Mouse (Mus musculus): ENCODE results near the gene Ambp. TPM values are rescaled to one million over a fixed set of nuclear protein-coding genes. Genes with fewer than 3 reads are reported as not detected.

Gene Ambp
- polyA plus RNA-seq, 1 experiment from 2014 or later = 0.18 TPM

DNA sequence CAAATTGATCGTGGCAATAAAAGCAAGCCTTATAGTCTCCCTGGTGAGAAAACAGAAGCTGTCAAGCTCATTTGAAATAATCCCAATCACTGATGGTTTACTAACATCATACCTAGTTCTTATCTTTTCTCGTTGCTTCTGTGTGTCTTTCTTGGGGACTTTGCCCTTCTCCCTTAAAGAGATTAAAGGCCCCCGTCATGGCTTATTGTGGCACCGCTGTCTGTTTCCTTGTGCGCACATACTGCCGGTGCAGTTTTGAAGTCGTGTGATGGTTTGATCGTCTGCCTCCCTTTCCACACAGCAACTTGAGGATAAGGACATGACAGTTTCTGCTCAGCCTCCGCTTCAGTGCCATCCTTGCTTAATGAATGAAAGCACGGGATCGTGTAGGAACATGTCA lies 54.1 kb downstream of the Ambp start:
- WGBS = 87% methylated on average over 11 of the region's 11 CpGs

DNA sequence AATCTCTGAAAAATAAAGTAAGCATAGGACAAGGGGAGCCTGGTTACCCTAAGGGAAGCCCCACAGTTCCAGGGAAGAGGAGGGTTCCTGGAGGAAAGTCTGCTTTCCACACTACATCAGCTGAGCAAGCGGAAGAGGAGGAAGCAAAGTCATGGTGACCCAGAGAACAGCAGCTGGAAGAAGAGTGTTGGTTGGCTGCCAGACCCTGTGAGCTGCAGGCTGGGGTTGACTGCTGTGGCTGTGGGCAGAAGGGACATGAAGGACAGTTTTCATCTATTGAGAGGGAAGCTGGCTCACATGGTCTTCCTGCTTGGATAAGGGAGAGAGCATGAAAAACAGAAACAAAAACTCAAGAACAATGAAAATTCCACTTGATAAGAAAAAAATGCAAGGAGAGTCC lies 57.0 kb downstream of the Ambp start:
- 82% methylated on average over 1 of the region's 1 CpGs for WGBS
- no peak overlapping the region for H3K9ac ChIP-seq (ENCODE audit: low read depth, low read length)
- no peak overlapping the region for H3K4me3 ChIP-seq (ENCODE audit: low read depth, low read length)
- no peaks in the 10 kb centered on the region for H3K9me3 ChIP-seq (ENCODE audit: control insufficient read depth, low read length)
- H3K4me1 ChIP-seq (ENCODE audit: control insufficient read depth, insufficient read depth, low read length) = no peaks in the 10 kb centered on the region
- peaks cover 70% of the 10 kb centered on the region for H3K36me3 ChIP-seq (ENCODE audit: control insufficient read depth, insufficient read depth, low read length)
- no peak for DNase-seq (ENCODE audit: low spot score)
- no peak overlapping the region for H3K27ac ChIP-seq (replicated peaks; ENCODE audit: low read depth, low read length)
- H3K4me2 ChIP-seq (ENCODE audit: low read depth, low read length) = no peak overlapping the region
- ATAC-seq (ENCODE audit: low read depth) = no peak
- H3K27me3 ChIP-seq (replicated peaks; ENCODE audit: control insufficient read depth, insufficient read depth, low read length) = no peaks in the 10 kb centered on the region

More for the DNA sequence above, 54.1 kb downstream of the Ambp start:
- Histone ChIP-seq H3K4me3 (ENCODE audit: low read depth, low read length) (no peak overlapping the region), H3K27me3 (replicated peaks; ENCODE audit: control insufficient read depth, insufficient read depth, low read length) (no peaks in the 10 kb centered on the region), H3K27ac (replicated peaks; ENCODE audit: low read depth, low read length) (no peak overlapping the region), H3K4me1 (ENCODE audit: control insufficient read depth, insufficient read depth, low read length) (no peaks in the 10 kb centered on the region), H3K36me3 (ENCODE audit: control insufficient read depth, insufficient read depth, low read length) (peaks cover 69% of the 10 kb centered on the region), H3K9ac (ENCODE audit: low read depth, low read length) (no peak overlapping the region), H3K9me3 (ENCODE audit: control insufficient read depth, low read length) (no peaks in the 10 kb centered on the region), H3K4me2 (ENCODE audit: low read depth, low read length) (no peak overlapping the region)
- ATAC-seq (ENCODE audit: low read depth) (no peak), DNase-seq (ENCODE audit: low spot score) (no peak)

Other genes with a start within 250 kb of the Ambp start
- gene Zfp618, start 189.2 kb downstream of the Ambp start, polyA plus RNA-seq (2014; fragmentation: Nextera tagmentation; extraction: Ambion mirVana) = 17.6 and 22.7 TPM in 2 replicates
- not detected in 2 replicates for gene Kif12, start 17.3 kb upstream of the Ambp start, polyA plus RNA-seq (2014; fragmentation: Nextera tagmentation; extraction: Ambion mirVana)
- gene Col27a1, start 59.2 kb upstream of the Ambp start, polyA plus RNA-seq (2014; fragmentation: Nextera tagmentation; extraction: Ambion mirVana) = 23.5 and 25.6 TPM in 2 replicates
- 0.84 and 2.5 TPM in 2 replicates for gene Orm1, start 189.8 kb upstream of the Ambp start, polyA plus RNA-seq (2014; fragmentation: Nextera tagmentation; extraction: Ambion mirVana)
- not detected in 2 replicates for gene Orm3, start 201.4 kb upstream of the Ambp start, polyA plus RNA-seq (2014; fragmentation: Nextera tagmentation; extraction: Ambion mirVana)
- not detected in 2 replicates for gene Orm2, start 207.7 kb upstream of the Ambp start, polyA plus RNA-seq (2014; fragmentation: Nextera tagmentation; extraction: Ambion mirVana)
- gene Akna, start 248.6 kb upstream of the Ambp start, polyA plus RNA-seq (2014; fragmentation: Nextera tagmentation; extraction: Ambion mirVana) = 5.2 and 5.9 TPM in 2 replicates